Mouse (Mus musculus): Measurements from ENCODE around the gene Itpa. TPM values are rescaled to one million over a fixed set of nuclear protein-coding genes. Genes with fewer than 3 reads are reported as not detected.
A peak's percentile ranks its signal among the peaks of the same experiment; 100 is the strongest.

Itpa gene
- polyA plus RNA-seq (2015; fragmentation: Nextera tagmentation; extraction: Ambion mirVana), result 66.5 and 78.5 TPM in 2 replicates

DNA sequence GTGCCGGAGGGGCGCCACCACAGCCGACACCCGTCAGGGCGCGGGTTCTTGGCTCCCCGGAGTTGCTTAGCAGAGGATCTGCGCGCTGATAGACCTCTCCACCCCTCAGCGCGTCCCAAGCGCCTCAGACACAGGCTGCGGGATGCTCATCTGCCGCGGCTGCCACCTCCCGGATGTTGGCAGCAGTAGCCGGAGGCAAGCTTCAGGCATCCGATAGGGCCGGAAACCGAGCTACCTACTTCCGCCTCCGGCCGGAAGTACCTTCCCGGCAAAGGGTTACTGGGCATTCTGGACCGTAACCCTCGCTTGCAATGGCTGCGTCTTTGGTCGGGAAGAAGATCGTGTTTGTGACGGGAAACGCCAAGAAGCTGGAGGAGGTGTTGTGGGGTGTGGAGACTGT, at the start of gene Itpa:
Gene Itpa, plus strand, starts transcription at position 52 of the 400 bp plus-strand sequence.
- Histone ChIP-seq H3K9me3 (replicated peaks) (no peaks in the 10 kb centered on the region), H3K36me3 (peaks cover 23% of the 10 kb centered on the region), H3K4me1 (replicated peaks) (peaks cover 68% of the 10 kb centered on the region), H3K27ac (peak within 1 kb of the TSS; percentile 89), H3K27me3 (no peaks in the 10 kb centered on the region), H3K4me3 (replicated peaks) (peak within 1 kb of the TSS; percentile 79), H3K4me2 (peak within 1 kb of the TSS; percentile 82), H3K9ac (peak within 1 kb of the TSS; percentile 86)
- ATAC-seq (ENCODE audit: low read depth) (peak; percentile 75), DNase-seq (peak; percentile 87)
- under 1% methylated on average over 31 of the region's 31 CpGs for WGBS (ENCODE audit: insufficient replicate concordance)

DNA sequence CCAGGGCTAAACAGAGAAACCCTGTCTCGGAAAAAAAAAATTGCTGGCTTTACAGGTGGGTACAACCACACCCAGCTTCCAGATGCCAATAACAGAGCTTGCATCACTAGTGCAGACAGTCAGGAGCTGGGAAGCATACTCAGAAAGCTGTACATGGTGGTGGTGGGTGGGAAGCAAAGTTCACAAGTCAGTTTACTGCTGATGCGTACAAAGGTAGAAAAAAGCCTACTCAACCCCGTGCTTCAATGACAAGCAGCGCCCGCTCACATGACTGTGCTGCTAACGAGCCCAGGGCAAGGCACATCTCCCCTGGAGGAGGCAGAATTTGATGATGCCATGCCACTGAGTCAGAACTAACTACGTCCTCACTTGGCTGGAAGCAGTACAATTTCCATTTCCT, 48.4 kb upstream of the Itpa start:
- no peak overlapping the region for H3K27ac ChIP-seq
- H3K9me3 ChIP-seq (replicated peaks), result no peaks in the 10 kb centered on the region
- peaks cover 65% of the 10 kb centered on the region for H3K36me3 ChIP-seq
- H3K4me1 ChIP-seq (replicated peaks), result peaks cover 2% of the 10 kb centered on the region; the same call in 1 of the 2 replicates
- ATAC-seq (ENCODE audit: low read depth) (no peak), DNase-seq (no peak)
- H3K4me2 ChIP-seq, result no peak overlapping the region
- H3K9ac ChIP-seq, result no peak overlapping the region
- WGBS (ENCODE audit: insufficient replicate concordance), result 78% methylated on average over 7 of the region's 7 CpGs
- H3K4me3 ChIP-seq (replicated peaks), result no peak overlapping the region
- H3K27me3 ChIP-seq, result no peaks in the 10 kb centered on the region

DNA sequence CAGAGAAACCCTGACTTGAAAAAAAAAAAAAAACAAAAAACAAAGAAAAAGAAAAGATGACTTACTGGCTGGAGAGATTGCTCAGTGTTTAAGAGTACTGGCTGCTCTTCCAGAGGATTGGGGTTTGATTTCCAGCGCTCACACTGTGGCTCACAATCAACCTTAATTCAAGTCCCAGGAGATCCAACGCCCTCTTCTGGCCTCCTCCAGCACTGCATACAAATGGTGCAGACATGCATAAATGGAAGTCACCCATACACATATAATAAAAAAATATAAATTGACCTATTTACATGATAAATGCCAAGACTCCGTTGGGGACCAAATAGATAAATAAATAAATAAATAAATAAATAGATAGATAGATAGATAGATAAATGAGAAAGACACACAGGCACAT, 39.0 kb upstream of the Itpa start:
- peak overlapping the region; percentile 85; the same call in 1 of the 2 replicates for H3K9ac ChIP-seq
- H3K27ac ChIP-seq, result no peak overlapping the region
- peak overlapping the region; percentile 74 for H3K4me3 ChIP-seq (replicated peaks)
- peaks cover 19% of the 10 kb centered on the region for H3K4me1 ChIP-seq (replicated peaks)
- WGBS (ENCODE audit: insufficient replicate concordance), result 53% methylated on average over 3 of the region's 3 CpGs
- ATAC-seq (ENCODE audit: low read depth) (no peak), DNase-seq (no peak)
- no peaks in the 10 kb centered on the region for H3K9me3 ChIP-seq (replicated peaks)
- peak overlapping the region; percentile 87 for H3K4me2 ChIP-seq
- peaks cover 39% of the 10 kb centered on the region for H3K36me3 ChIP-seq
- H3K27me3 ChIP-seq, result peaks cover 13% of the 10 kb centered on the region

DNA sequence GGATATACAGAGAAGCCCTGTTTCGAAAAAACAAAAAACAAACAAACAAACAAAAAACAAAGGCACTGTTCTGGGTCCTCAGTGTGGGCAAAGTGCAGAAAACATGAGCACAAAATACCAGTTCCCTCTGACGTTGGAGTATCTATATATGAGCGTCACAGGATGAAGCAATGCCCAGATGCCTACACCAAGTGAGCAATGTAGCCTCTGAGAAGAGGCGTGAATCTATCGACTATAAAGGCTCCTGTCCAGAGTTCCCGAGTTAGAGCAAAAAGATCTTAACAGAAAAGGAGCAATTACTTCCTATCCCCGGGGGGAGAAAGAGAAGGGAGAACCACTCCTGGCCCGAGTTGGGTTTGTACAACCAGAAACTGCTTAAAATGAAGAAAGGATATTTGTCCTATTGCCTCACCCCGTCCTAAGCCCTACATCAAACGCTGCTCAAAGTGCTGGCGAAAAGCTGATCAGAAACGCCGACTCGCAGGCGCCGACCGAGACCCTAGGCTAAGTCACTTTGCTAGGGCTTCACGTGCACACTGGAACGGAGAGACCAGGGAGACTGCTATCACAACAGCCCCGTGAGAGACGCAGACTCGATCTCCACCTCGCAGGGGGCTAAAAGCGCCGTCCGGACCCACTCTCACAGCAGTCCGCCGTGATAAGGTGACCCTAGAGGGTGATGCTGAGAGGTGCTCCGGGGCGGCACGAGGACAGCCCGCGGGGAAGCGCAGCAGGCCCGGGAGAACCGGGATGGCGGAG, 38.2 kb upstream of the Itpa start:
- Histone ChIP-seq H3K36me3 (peaks cover 34% of the 10 kb centered on the region), H3K4me2 (peak overlapping the region; percentile 87), H3K4me1 (replicated peaks) (peaks cover 19% of the 10 kb centered on the region), H3K4me3 (replicated peaks) (peak overlapping the region; percentile 74), H3K27ac (peak overlapping the region; percentile 69), H3K9ac (peak overlapping the region; percentile 85), H3K27me3 (peaks cover 21% of the 10 kb centered on the region), H3K9me3 (replicated peaks) (no peaks in the 10 kb centered on the region)
- peak; percentile 74 for ATAC-seq (ENCODE audit: low read depth)
- DNase-seq, result no peak
- WGBS (ENCODE audit: insufficient replicate concordance), result under 1% methylated on average over 37 of the region's 37 CpGs

DNA sequence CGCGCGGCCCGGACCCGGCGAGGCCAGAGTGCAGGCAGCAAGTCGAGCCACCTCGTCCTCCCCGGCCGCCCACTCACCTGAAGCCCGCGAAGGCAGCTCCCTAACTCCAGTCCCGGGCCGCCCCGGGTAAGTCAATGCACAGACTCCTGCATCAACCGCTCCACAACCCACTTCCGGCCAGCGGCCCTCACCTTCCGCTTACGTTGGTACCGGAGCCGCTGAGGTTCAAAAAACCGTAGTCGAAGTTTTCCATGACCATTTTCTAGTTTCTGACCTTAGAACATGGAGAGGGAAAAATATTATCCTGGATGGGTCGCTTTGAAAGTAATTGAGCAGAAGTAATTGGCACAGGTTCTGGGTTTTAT, 37.6 kb upstream of the Itpa start, which contains the start of the genes Fastkd5 and Ubox5:
Gene Fastkd5, minus strand, starts transcription at position 189 of the 365 bp plus-strand sequence.
Gene Ubox5, minus strand, starts transcription at position 200 of the 365 bp plus-strand sequence.
- peak within 1 kb of the TSS; percentile 85 for H3K9ac ChIP-seq
- peak; percentile 88 for ATAC-seq (ENCODE audit: low read depth)

DNA sequence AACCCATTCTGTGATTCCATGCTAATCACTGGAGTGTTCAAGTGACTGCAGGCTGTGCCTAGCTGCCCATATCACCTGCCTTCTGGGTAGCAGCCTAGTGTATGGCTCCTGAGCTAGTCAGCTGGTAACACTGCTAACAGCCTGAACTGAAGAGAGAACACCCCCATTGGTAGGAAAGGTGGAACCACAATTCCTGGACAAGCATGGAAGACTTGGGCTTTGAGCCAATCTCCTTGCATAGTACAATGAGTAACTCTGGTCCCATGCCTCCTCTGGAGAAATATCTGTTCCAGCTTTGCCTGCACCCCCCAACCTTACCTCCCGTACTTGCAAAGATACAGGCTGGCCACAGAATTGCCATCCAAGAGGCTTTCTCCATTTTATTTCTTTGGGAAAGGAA, 35.0 kb upstream of the Itpa start:
- DNase-seq, result no peak
- Histone ChIP-seq H3K4me2 (no peak overlapping the region), H3K36me3 (peaks cover 9% of the 10 kb centered on the region), H3K27me3 (peaks cover 53% of the 10 kb centered on the region), H3K9ac (no peak overlapping the region), H3K4me3 (replicated peaks) (no peak overlapping the region), H3K27ac (no peak overlapping the region), H3K9me3 (replicated peaks) (no peaks in the 10 kb centered on the region), H3K4me1 (replicated peaks) (peaks cover 37% of the 10 kb centered on the region)
- no peak for ATAC-seq (ENCODE audit: low read depth)
- WGBS (ENCODE audit: insufficient replicate concordance), result 54% methylated on average over 1 of the region's 1 CpGs

More for the DNA sequence above, 37.6 kb upstream of the Itpa start, which contains the start of the genes Fastkd5 and Ubox5:
- Histone ChIP-seq H3K27ac (peak within 1 kb of the TSS; percentile 69), H3K4me1 (replicated peaks) (peaks cover 24% of the 10 kb centered on the region), H3K4me3 (replicated peaks) (peak within 1 kb of the TSS; percentile 74), H3K36me3 (peaks cover 31% of the 10 kb centered on the region), H3K9me3 (replicated peaks) (no peaks in the 10 kb centered on the region), H3K4me2 (peak within 1 kb of the TSS; percentile 87), H3K27me3 (peaks cover 27% of the 10 kb centered on the region)
- under 1% methylated on average over 25 of the region's 25 CpGs for WGBS (ENCODE audit: insufficient replicate concordance)
- DNase-seq, result peak; percentile 75

DNA sequence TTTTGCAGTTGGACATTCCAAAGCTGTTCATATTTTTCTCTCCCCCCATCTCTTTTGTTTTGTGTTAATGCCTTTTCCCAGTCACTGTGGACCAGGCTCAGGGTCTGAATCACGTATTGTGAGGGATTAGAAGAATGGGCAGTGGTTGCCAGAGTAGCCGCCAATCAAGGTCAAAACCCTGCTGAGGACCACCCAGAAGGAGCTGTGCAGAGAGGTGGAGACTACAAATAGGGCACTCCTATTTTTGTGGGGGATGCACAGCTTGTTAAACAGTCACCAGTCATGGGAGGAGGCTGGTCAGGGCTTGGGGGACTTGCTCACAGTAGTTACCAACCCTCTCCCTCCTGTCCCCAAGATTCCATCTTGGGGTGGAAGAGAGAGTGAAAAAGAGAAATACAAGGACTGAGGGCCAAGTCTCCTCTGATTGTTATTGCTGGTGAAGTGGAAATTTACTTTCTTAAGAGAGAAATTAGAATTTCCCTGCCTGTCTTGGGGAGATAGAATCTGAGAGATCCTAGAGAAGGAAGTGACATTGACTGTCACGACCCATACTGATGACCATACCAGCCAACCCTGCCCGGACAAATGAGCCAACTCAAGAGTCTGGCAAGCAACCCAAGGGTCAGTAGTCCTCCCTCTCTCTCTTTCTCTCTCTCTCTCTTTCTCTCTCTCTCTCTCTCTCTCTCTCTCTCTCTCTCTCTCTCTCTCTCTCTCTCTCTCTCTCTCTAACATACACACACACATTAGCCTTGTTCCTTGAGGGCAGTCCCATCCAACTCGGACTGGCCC, 34.3 kb upstream of the Itpa start:
- WGBS (ENCODE audit: insufficient replicate concordance), result 47% methylated on average over 5 of the region's 5 CpGs
- H3K27me3 ChIP-seq, result peaks cover 59% of the 10 kb centered on the region
- H3K4me2 ChIP-seq, result no peak overlapping the region
- peaks cover 2% of the 10 kb centered on the region; the same call in 1 of the 2 replicates for H3K36me3 ChIP-seq
- H3K27ac ChIP-seq, result no peak overlapping the region
- no peak overlapping the region for H3K9ac ChIP-seq
- no peaks in the 10 kb centered on the region for H3K9me3 ChIP-seq (replicated peaks)
- peaks cover 35% of the 10 kb centered on the region for H3K4me1 ChIP-seq (replicated peaks)
- ATAC-seq (ENCODE audit: low read depth) (no peak), DNase-seq (no peak)
- H3K4me3 ChIP-seq (replicated peaks), result no peak overlapping the region

DNA sequence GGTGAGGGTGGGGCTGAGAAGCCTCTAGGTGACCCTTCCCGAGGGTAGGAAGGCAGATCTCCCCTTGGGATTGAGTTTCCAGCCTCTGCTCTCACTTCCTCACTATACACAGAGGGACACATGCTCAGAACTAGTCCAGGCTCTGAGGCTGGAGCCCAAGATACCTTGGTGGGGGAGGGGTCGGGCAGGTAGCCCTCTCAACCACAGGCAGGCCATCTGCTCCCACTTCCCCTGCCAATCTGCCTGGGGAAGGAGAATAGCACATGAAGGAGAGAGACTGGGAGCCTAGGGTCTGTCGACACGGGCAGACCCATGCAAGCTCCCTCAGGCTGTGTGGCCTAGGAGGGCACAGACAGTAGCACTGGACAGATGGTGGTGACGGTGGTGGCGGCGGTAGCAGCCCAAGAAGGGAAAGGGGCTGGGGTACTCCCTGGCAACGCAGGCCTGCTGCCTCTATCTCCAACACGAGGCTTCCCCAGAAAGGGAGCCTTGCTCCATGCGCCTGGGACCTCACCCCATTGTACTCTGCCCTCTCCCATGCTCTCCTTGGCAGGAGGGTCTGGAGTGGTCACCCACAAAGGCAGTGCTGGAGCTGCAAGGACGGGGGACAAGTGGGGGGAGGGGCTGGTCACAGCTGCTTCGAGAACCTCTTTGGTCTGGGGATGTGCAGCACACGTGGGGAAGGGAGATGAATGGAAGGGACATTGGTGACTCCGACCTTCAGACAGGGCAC, 33.2 kb upstream of the Itpa start:
- Histone ChIP-seq H3K27ac (no peak overlapping the region), H3K4me3 (replicated peaks) (peak overlapping the region; percentile 41), H3K9ac (no peak overlapping the region; the same call in 1 of the 2 replicates), H3K27me3 (peaks cover 70% of the 10 kb centered on the region), H3K4me1 (replicated peaks) (peaks cover 31% of the 10 kb centered on the region), H3K4me2 (peak overlapping the region; percentile 58; the same call in 1 of the 2 replicates), H3K36me3 (no peaks in the 10 kb centered on the region), H3K9me3 (replicated peaks) (no peaks in the 10 kb centered on the region)
- ATAC-seq (ENCODE audit: low read depth) (no peak), DNase-seq (no peak)
- WGBS (ENCODE audit: insufficient replicate concordance), result 21% methylated on average over 11 of the region's 14 CpGs

DNA sequence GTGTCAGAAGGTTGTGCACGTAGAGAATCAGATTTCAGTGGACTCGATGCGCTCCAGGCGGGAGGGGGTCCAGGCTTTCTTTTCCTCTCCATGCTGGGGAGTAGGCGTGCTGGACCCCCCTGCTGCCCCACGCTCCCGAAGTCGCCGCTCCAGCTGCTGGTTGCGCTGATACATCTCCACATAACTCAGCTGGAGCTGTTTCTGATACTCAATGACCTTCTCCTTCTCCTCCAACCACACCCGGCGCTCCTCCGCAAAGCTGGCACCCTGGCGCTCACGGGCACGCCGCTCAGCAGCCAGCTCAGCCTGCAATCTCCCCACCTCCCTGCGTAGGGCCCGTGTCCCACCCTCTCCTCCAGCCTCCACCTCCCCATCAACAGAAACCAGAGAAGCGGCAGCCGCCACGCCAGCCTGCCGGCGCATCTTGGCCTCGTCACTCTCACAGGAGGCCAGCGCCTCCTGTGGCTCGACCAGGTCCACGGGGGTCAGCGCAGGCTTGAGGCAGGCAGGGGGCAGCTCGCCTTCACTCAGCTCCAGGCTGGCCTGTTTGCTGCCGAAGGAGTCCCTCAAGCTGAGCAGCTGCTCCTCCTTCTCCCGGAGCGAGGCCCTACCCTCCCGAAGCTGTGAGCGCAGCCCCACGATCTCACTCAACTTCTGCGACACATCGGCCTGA, 32.5 kb upstream of the Itpa start:
- Histone ChIP-seq H3K4me2 (peak overlapping the region; percentile 58), H3K4me3 (replicated peaks) (peak overlapping the region; percentile 41), H3K27me3 (peaks cover 76% of the 10 kb centered on the region), H3K4me1 (replicated peaks) (peaks cover 31% of the 10 kb centered on the region), H3K27ac (no peak overlapping the region), H3K36me3 (no peaks in the 10 kb centered on the region), H3K9me3 (replicated peaks) (no peaks in the 10 kb centered on the region), H3K9ac (peak overlapping the region; percentile 29; the same call in 1 of the 2 replicates)
- ATAC-seq (ENCODE audit: low read depth) (no peak), DNase-seq (no peak)
- 5% methylated on average over 38 of the region's 38 CpGs for WGBS (ENCODE audit: insufficient replicate concordance)

DNA sequence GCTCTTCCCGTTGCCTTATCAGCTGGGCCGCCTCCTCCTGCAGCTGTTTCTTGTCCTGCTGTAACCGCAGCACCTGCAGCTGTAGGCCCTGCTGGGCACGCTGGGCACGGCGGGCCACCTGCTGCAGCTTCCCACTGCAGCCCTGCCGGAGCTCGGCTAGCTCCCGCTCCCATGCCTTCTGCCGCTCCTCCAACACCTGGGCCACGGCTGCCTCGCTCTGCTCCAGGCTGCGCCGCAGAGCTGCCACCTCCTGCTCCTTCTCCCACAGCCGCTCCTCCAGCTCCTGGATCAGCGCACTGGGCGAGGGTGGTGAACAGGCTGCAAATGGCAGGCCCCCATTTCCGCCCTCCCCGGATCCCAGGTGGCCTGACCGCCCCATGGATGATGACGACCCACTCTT, 31.6 kb upstream of the Itpa start:
- no peaks in the 10 kb centered on the region for H3K9me3 ChIP-seq (replicated peaks)
- no peak overlapping the region for H3K27ac ChIP-seq
- H3K9ac ChIP-seq, result peak overlapping the region; percentile 36; the same call in 1 of the 2 replicates
- H3K4me1 ChIP-seq (replicated peaks), result peaks cover 31% of the 10 kb centered on the region
- DNase-seq, result no peak
- no peaks in the 10 kb centered on the region for H3K36me3 ChIP-seq
- H3K4me3 ChIP-seq (replicated peaks), result peak overlapping the region; percentile 25
- 12% methylated on average over 21 of the region's 21 CpGs for WGBS (ENCODE audit: insufficient replicate concordance)
- H3K4me2 ChIP-seq, result peak overlapping the region; percentile 58
- peak; percentile 37; the same call in 1 of the 2 replicates for ATAC-seq (ENCODE audit: low read depth)
- peaks cover 85% of the 10 kb centered on the region for H3K27me3 ChIP-seq

All from liver, embryonic 13.5 days (tissue).